Mouse (Mus musculus) spleen, adult 2 months (tissue): Measurements from ENCODE around the gene Gsap. TPM values are rescaled to one million over a fixed set of nuclear protein-coding genes. Genes with fewer than 3 reads are reported as not detected.

Source experiments
- DNase-seq, 2 experiments: peaks; one replicate each; pipeline versions ENCODE4 v3.0.0 to v3.0.0-alpha.2; 2012 to 2021; ENCODE audit warnings: low spot score in 2 of 2, low read depth in 1 of 2
- H3K27ac ChIP-seq: fragments of 200-500 bp; 2 replicates; pipeline ENCODE4 v1.5.1; 2012; ENCODE audit warnings: low read length, inconsistent platforms; ENCODE audit not compliant: insufficient read depth
- H3K27me3 ChIP-seq: fragments of 200-500 bp; 2 replicates; pipeline ENCODE4 v1.6.1; 2012; ENCODE audit warnings: mild to moderate bottlenecking, moderate library complexity, low read length, inconsistent platforms; ENCODE audit not compliant: control insufficient read depth, insufficient read depth
- H3K36me3 ChIP-seq: fragments of 200-500 bp; 2 replicates; pipeline ENCODE4 v1.6.1; 2012; ENCODE audit warnings: mild to moderate bottlenecking, low read length, inconsistent platforms; ENCODE audit not compliant: control insufficient read depth, insufficient read depth
- H3K4me1 ChIP-seq: fragments of 200-500 bp; 2 replicates; pipeline ENCODE4 v1.6.1; 2011; ENCODE audit warnings: inconsistent platforms; ENCODE audit not compliant: control insufficient read depth, insufficient read depth, insufficient read length
- H3K4me3 ChIP-seq: fragments of 200-500 bp; 2 replicates; pipeline ENCODE4 v1.5.1; 2011; ENCODE audit warnings: mild to moderate bottlenecking, inconsistent platforms; ENCODE audit not compliant: insufficient read depth, insufficient read length; ENCODE audit errors: extremely low read depth
- CTCF ChIP-seq: fragments of 200-500 bp; IDR thresholded peaks from 2 replicates; pipeline ENCODE4 v1.5.1; 2011; ENCODE audit warnings: mild to moderate bottlenecking, inconsistent platforms; ENCODE audit not compliant: insufficient read depth, insufficient read length, insufficient replicate concordance; ENCODE audit errors: extremely low read depth
- POLR2A ChIP-seq: fragments of 200-500 bp; IDR thresholded peaks from 2 replicates; pipeline ENCODE4 v1.6.1; 2011; ENCODE audit warnings: low read depth, low read length, inconsistent platforms
- WGBS: fragments of 180-500 bp; shearing (Covaris S2); methylation state at CpG from one replicate; pipeline ENCODE4 v1.1.7; 2018; 5-methylcytosine and 5-hydroxymethylcytosine counted together
- polyA plus RNA-seq: library from polyadenylated mRNA; depleted of rRNA; stranded (reverse); fragments of >200 nt; gene quantifications from 2 replicates; pipeline ENCODE4 v1.2.3, GENCODE M21; 2012

The Gsap gene
- polyA plus RNA-seq, 1 experiment: 7.9 TPM

DNA sequence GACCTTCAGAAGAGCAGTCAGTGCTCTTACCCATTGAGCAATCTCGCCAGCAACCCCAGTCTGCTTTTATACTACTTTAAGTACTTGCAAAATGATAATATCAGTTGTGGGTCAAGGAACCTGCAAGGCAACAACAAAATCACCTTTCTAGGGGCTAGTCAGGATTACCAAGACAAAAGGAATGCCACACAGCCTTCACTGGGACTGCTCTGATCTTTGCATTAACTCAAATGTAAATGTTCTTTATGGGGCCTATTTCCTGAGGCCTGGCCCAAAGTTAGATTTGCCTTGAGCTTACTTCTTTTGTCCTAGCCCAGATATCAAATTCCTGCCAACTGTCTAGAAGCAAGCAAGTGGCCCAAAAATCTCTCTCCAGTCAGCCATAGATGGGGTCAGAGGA lies 58.5 kb downstream of the Gsap start:
- DNase-seq: no peak
- TF ChIP-seq POLR2A (no peak), CTCF (no peak)
- Histone ChIP-seq H3K4me1 (peaks cover 4% of the 10 kb centered on the region; the same call in 1 of the 2 replicates), H3K27ac (no peak overlapping the region), H3K27me3 (no peaks in the 10 kb centered on the region), H3K4me3 (no peak overlapping the region), H3K36me3 (no peaks in the 10 kb centered on the region)
- 100% methylated on average over 1 of the region's 1 CpGs for WGBS

- no peak for DNase-seq
- Histone ChIP-seq H3K4me1 (peaks cover 4% of the 10 kb centered on the region; the same call in 1 of the 2 replicates), H3K4me3 (no peak overlapping the region), H3K27ac (no peak overlapping the region), H3K36me3 (no peaks in the 10 kb centered on the region), H3K27me3 (no peaks in the 10 kb centered on the region)
- 79% methylated on average over 1 of the region's 1 CpGs for WGBS
- no peak for TF ChIP-seq CTCF
These were observed 59.2 kb downstream of the Gsap start for GRCm38 (mm10) chr5:21245241-21245640.

DNA sequence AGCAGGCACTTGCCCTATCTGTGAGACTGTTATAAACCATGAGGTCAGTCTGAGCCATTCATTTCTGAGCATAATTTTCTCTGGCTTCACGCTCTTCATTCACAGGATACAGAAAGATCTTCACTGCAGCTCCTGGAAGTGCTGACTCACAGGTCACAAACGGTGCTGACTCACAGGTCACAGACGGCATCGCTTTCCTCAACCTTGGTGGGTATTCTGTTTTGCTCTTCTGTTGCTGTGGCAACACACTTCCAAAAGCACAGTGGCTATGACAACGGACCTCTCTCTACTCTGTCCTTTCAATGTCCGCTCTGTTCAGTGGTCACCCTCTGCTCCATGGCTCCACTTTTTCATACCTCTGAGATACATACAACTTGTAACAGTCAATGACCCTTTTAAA lies 60.7 kb downstream of the Gsap start:
- H3K4me3 ChIP-seq: no peak overlapping the region
- H3K27me3 ChIP-seq: no peaks in the 10 kb centered on the region
- WGBS: 85% methylated on average over 6 of the region's 6 CpGs
- H3K27ac ChIP-seq: no peak overlapping the region
- H3K36me3 ChIP-seq: no peaks in the 10 kb centered on the region
- DNase-seq: no peak
- TF ChIP-seq POLR2A (no peak), CTCF (no peak)
- H3K4me1 ChIP-seq: peaks cover 4% of the 10 kb centered on the region; the same call in 1 of the 2 replicates

DNA sequence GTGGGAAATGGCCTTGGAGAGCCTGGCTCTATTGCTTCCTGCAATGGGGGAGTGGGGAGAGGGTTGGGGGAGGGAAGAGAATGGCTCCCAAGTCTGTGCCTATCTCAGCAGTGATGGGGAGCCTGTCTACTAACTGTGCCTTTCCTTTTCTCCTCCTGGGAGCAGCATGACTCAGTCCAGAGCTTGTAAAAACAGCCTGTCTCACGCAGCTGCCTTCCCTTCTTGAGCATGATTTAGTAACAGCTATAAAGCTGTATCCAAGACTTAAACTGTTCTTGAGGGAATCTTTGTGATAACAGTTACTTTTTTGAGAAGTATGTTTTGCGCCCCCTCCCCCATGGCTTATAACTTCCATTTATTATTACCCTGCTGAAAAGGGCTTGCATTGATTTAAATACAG lies 61.9 kb downstream of the Gsap start:
- 94% methylated on average over 2 of the region's 2 CpGs for WGBS
- H3K36me3 ChIP-seq: no peaks in the 10 kb centered on the region

GRCm38 (mm10) chr5:21248834-21249233 lies 62.8 kb downstream of the Gsap start:
- H3K27me3 ChIP-seq: no peaks in the 10 kb centered on the region
- peaks cover 4% of the 10 kb centered on the region; the same call in 1 of the 2 replicates for H3K4me1 ChIP-seq
- H3K36me3 ChIP-seq: no peaks in the 10 kb centered on the region
- H3K27ac ChIP-seq: no peak overlapping the region
- peak in 1 of 2 experiments; percentile 16 for DNase-seq
- TF ChIP-seq POLR2A: no peak
- TF ChIP-seq CTCF: no peak
- H3K4me3 ChIP-seq: no peak overlapping the region
- 28% methylated on average over 5 of the region's 5 CpGs for WGBS

More for the DNA sequence above, 61.9 kb downstream of the Gsap start:
- no peak for DNase-seq
- peaks cover 4% of the 10 kb centered on the region; the same call in 1 of the 2 replicates for H3K4me1 ChIP-seq
- TF ChIP-seq CTCF (no peak), POLR2A (no peak)
- no peak overlapping the region for H3K27ac ChIP-seq
- H3K27me3 ChIP-seq: no peaks in the 10 kb centered on the region
- no peak overlapping the region for H3K4me3 ChIP-seq

- TF ChIP-seq CTCF (no peak), POLR2A (no peak)
- peaks cover 2% of the 10 kb centered on the region; the same call in 1 of the 2 replicates for H3K36me3 ChIP-seq
- H3K27ac ChIP-seq: peak overlapping the region; percentile 92
- peak in 1 of 2 experiments; percentile 48 for DNase-seq
- WGBS: 36% methylated on average over 12 of the region's 12 CpGs
- no peaks in the 10 kb centered on the region for H3K27me3 ChIP-seq
- H3K4me1 ChIP-seq: peaks cover 12% of the 10 kb centered on the region; the same call in 1 of the 2 replicates
- no peak overlapping the region for H3K4me3 ChIP-seq
These were observed 68.9 kb downstream of the Gsap start for GRCm38 (mm10) chr5:21254731-21255525.
